Mouse (Mus musculus) ovary, postnatal 10 days (tissue): ENCODE data around the gene Arg2.
"Not testable (repeated sequence)": the region's sequence is repeated elsewhere in the genome, so short reads cannot be mapped to it uniquely, and the experiment has no call there.

ENCODE experiments used
- DNase-seq: peaks from one replicate; pipeline ENCODE4 v3.0.0; 2022; ENCODE audit warnings: low spot score

The Arg2 gene

GRCm38 (mm10) chr12:79171269-79171995, 40.9 kb downstream of the Arg2 start:
- no peak for DNase-seq

GRCm38 (mm10) chr12:79172019-79172941, 41.7 kb downstream of the Arg2 start, which contains the start of gene Vti1b:
Gene Vti1b, minus strand, starts transcription at chr12:79172667.
- peak; percentile 95 for DNase-seq

DNA sequence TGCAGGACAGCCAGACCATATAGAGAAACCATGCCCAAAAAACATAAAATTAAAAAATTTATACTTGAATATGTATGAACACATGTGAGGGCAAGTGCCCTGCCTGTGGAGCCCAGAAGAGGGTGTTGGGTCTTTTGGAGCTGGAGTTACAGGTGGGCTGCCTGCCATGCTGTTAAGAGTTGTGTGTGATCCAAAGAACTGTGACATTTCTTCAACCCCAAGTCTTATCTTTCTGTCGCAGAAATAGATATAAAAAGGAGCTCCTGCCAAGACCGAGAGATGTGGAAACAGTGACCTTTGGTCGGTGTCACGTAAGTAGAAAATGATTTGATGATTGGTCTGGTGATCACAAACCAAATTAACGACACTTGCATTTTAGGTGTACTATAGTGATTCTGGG, 43.1 kb downstream of the Arg2 start:
- no peak for DNase-seq

GRCm38 (mm10) chr12:79175998-79176397, 45.4 kb downstream of the Arg2 start:
- DNase-seq: no peak

DNA sequence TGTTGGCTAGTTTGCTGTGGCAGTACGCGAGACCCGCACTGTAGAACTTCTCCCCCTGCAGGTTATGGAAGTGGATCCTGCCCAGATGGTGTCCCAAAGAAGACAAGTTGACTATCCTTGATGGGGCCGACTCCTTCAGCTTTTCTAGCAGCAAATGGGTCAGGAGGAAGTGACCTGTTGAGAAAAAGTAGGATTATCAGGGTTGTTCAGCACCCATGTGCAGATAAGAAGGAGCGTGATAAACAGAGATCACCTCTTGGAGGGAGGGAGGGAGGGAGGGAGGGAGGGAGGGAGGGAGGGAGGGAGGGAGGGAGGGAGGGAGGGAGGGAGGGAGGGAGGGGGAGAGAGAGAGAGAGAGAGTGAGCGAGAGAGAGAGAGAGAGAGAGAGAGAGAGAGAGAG, 54.6 kb downstream of the Arg2 start:
- not testable (repeated sequence) for DNase-seq

DNA sequence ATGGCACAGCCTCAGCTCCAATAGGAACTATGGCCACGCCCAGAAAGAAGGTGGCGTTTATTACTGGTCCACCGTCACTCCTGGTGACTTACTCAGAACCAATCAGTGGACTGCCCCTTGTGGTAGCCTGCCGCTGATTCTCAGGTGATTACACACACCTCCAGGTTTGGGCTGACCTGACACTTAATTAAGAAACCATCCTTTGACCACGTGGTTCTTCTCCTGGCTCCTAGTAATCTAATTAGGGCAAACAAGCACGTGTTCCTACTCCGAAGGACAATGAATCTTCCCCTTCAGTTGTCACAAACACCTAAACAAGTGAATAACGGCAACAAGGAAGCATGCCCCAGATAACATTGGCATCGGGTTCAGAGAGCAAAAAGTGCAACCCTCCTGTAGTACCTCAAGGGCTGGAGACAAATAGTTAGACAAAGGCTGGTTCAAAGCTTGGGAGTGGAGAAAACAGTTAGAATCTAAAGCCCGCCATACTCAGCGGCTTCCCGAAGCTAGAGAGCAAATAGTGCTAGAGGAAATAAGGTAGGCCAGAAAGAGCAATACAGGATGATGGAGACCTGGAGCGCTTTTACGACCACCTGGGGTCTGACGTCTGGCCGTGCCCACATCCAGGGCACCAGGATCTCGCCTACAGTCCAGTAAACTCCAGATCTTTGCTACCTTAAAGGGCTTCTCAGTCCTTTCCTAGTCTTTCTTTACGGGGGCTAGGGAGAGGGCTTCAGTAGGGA, 60.5 kb downstream of the Arg2 start:
- peak; percentile 5 for DNase-seq

- DNase-seq: peak; percentile 18
These were observed 61.1 kb downstream of the Arg2 start for GRCm38 (mm10) chr12:79191701-79192100.

- no peak for DNase-seq
These were observed 61.6 kb downstream of the Arg2 start, which contains the start of gene Rdh11 for GRCm38 (mm10) chr12:79192193-79192592. Gene Rdh11, minus strand, starts transcription at chr12:79192293.

- peak; percentile 21 for DNase-seq
These were observed 62.9 kb downstream of the Arg2 start for GRCm38 (mm10) chr12:79193441-79193840.

- no peak for DNase-seq
These were observed 66.5 kb downstream of the Arg2 start for GRCm38 (mm10) chr12:79197105-79197504.

- no peak for DNase-seq
These were observed 71.3 kb downstream of the Arg2 start for GRCm38 (mm10) chr12:79201882-79202281.
